Mouse (Mus musculus) B cell, adult (primary cell): Measurements from ENCODE around the gene Wipi2. TPM values are rescaled to one million over a fixed set of nuclear protein-coding genes. Genes with fewer than 3 reads are reported as not detected.

Experiments
- total RNA-seq: library from RNA; stranded (reverse); gene quantifications from 4 replicates; pipeline ENCODE4 v1.2.4, GENCODE M21; 2023; ENCODE audit not compliant: inconsistent age

The Wipi2 gene
- total RNA-seq = 63.9 to 72.9 TPM (median 69.7 TPM) in 4 replicates

DNA sequence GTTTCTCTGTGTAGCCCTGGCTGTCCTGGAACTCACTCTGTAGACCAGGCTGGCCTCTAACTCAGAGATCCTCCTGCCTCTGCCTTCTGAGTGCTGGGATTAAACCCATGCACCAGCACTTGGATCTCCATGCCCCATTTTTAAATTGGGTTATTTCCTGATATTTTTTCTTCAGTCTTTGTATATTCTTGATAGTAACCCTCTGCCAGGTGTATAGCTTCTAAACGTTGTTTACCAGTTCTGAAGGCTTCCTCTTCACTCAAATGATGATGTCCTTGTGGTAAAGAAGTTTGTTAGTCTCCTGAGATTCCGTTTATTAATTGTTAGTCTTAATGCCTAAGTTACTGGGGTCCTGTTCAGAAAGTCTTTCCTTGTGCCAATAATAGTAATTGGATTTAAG lies at the start of gene Wipi2:
TSS of gene Wipi2 (plus strand) at position 301 of the 400 bp plus-strand sequence.

DNA sequence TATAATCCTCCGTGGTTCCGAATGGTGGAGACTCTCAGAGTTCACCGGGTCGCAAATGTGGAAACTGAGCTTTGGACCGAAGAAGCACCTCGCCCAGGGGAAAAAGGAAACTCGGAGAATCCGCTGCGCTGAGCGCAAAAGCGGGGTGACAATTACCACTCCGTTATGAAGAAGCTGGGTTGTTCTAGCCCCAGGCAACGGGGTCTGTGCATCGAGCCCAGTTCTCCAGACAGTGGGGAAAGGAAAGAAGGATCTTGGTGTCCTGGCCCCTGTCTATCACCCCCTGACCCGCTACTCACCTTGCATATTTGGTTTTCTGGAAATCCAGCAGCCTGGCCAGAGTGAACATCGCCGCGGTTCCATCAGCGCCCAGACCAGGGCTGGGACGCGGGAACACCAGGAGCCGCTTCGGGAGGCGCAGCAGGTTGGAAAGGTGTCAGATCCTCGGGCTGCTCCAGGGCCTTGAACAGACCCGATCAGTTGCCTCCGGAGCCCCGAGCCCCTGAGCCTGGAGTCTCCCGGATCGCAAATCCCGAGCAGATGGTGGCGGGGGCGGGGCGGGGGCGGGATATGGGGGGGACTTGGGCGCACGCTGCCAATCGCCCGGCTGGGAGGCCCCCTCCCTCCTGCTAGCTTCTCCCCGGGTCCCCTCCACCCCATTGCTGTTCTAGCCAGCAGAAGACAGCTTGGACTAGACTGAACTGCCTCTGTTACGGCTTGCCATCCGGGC lies 19.1 kb upstream of the Wipi2 start, which contains the start of gene Mmd2:
TSS of gene Mmd2 (minus strand) at position 542 of the 730 bp plus-strand sequence.

DNA sequence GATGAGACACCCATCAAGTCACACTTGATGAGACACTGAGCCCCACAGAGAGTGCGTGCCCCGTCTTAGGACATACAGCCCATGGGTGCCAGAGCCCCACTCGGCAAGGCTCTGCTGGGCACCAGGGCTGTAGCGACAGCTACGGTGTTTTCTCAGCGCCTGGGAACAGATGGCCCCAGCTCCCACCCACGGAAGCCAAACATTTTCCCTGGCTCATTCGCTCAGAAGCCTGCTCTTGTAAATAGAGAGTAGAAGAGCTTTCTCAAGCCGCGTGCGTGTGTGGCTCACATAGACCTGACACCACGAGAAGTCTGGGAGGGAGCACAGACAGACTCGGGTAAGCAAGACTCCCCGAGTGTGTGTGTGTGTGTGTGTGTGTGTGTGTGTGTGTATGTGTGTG lies 64.8 kb downstream of the Wipi2 start, which contains the start of gene Slc29a4:
TSS of gene Slc29a4 (plus strand) at position 265 of the 400 bp plus-strand sequence.

Other genes starting within 250 kb of the Wipi2 start
- gene Foxk1, start 226.2 kb upstream of the Wipi2 start, total RNA-seq = 67.4 to 76.3 TPM (median 69.8 TPM) in 4 replicates
- gene Ap5z1, start 163.8 kb upstream of the Wipi2 start, total RNA-seq = 47.8 to 60.4 TPM (median 55.5 TPM) in 4 replicates
- not detected in 4 replicates for gene Papolb, start 97.6 kb upstream of the Wipi2 start, total RNA-seq
- not detected in 4 replicates for gene Radil, start 76.6 kb upstream of the Wipi2 start, total RNA-seq
- gene Mmd2, start 18.9 kb upstream of the Wipi2 start, total RNA-seq = not detected in 4 replicates
- 2.8 to 4.7 TPM (median 3.7 TPM) in 4 replicates for gene Slc29a4, start 64.8 kb downstream of the Wipi2 start, total RNA-seq
- gene Tnrc18, start 190.0 kb downstream of the Wipi2 start, total RNA-seq = 100 to 121 TPM (median 110 TPM) in 4 replicates